Mouse (Mus musculus) adrenal gland, postnatal 10 days (tissue): ENCODE results near the gene Fam209. TPM values are rescaled to one million over a fixed set of nuclear protein-coding genes. Genes with fewer than 3 reads are reported as not detected.

Source experiments
- DNase-seq: peaks from one replicate; pipeline ENCODE4 v3.0.0; 2021; ENCODE audit warnings: mixed read lengths
- total RNA-seq, 2 experiments: library from RNA; stranded (reverse); gene quantifications; 2 replicates each; pipeline ENCODE4 v1.2.3; 2021

Gene Fam209
- total RNA-seq, 2 experiments from 2014 or later = 0.39 to 0.45 TPM

GRCm38 (mm10) chr2:172477350-172477749 lies 5.0 kb downstream of the Fam209 start:
- DNase-seq = no peak

GRCm38 (mm10) chr2:172477860-172478259 lies 5.5 kb downstream of the Fam209 start:
- DNase-seq = peak; percentile 48

DNA sequence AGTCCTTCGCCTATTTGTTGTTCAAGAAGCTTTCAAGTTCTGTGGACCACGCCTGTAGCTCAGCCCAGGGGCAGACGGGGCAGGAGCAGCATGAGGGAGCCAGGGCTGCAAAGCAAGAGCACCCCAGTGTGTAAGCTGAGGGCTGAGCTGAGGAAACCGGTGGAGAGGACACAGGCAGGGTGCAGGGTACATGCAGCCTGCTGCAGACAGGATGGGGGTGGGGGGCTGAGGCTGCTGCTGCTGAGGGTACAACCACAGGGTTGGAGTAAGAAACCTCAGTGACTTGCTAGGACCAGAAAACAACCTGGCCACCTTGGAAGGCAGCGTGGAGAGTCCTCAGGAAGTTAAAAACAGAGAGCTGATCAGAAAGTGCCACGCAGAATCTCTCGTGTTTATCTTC lies 8.0 kb downstream of the Fam209 start:
- DNase-seq = no peak

- DNase-seq = no peak
These were observed 9.5 kb downstream of the Fam209 start for GRCm38 (mm10) chr2:172481654-172482385.

DNA sequence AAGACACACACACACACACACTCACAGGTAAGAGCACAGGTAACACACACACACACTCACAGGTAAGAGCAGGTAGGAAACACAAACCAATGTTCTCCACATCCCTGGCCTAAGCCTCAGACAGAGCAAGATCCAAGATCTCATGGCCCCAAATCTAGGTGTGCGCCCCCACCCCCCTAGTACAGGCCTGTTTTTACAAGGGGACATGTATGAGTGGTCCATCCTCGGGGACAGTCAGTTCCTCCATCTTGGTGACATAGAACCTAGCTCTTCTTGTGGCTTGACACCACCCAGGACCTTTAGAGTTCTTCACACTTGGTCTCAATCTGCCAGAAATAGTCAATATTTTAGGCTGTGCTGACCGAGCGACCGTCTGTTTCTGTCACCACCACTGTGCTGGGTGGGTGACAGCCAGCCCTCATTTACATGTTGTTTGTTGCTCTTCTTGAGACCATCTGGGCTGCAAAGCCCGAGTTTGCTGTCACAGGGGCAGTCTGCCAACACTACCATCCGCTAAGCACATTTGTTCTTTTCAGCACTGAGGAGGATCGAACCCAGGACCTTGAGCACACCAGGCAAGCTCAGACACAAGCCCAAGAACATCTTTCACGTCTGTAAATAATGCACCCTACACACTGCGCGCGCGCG lies 11.6 kb downstream of the Fam209 start:
- no peak for DNase-seq

- no peak for DNase-seq
These were observed 12.5 kb downstream of the Fam209 start for GRCm38 (mm10) chr2:172484696-172485370.

- peak; percentile 27 for DNase-seq
These were observed 24.5 kb downstream of the Fam209 start for GRCm38 (mm10) chr2:172496736-172497345.

GRCm38 (mm10) chr2:172498823-172499222 lies 26.5 kb downstream of the Fam209 start:
- DNase-seq = peak; percentile 21

DNA sequence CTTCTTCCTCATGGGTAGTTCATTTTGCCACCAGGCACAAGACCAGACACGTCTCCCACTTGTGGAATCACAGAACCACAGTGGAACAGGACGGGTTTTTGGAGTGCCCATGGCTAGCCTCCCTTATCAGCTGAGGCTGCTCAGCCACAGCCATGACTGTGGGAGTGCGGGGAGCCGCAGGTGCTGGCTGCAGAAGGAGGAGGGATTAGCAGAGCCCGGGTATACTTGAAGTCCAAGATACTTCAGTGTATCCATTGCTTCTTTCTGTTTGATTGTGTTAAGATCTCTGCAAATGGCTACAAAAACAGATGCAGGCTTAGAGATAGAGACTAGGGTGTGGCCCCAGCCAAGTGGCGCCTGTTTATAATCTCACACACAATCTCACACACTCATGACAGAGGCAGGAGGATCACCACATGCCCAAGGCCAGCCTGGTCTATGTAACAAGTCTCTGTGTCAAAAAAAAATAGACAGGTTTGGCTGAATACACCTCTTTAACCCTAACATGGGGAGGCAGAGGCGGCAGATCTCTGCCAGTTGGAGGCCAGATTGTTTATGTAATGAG lies 28.5 kb downstream of the Fam209 start:
- no peak for DNase-seq

DNA sequence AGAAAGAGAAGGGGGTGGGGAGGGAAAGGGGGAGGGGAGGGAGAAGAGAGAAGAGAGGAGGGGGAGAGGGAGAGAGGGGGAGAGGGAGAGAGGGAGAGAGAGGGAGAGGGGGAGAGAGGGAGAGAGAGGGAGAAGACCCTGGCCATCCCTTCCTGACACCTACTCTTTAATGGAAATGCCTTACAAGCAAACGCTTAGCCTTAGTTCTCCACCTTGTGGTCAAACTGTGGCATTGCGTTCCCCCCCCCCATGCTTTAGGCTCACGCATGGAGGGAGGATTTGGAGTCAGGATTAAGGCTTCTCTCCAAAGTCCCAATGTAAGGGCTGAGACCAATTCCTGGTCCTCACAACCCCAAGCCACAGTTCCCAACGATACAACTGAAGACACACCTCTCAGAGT lies 29.0 kb downstream of the Fam209 start:
- DNase-seq = peak; percentile 65

- no peak for DNase-seq
These were observed 29.8 kb downstream of the Fam209 start for GRCm38 (mm10) chr2:172502168-172502567.

DNA sequence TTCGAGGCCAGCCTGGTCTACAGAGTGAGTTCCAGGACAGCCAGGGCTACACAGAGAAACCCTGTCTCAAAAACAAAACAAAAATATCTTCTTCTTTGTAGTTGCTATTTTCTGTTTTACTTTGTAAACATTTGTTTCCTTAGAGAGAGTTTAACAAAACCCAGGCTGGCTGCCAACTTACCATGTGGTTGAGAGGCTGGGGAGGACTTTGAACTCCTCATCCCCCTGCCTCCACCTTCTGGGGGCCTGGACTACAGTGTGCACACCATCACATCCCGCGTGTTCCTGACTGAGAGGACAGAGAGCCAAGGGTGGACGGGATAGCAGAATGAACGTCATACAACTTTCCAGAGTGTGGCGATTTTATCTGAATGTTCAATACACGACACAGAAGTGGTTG lies 33.8 kb downstream of the Fam209 start:
- no peak for DNase-seq

GRCm38 (mm10) chr2:172510056-172510712 lies 37.9 kb downstream of the Fam209 start:
- no peak for DNase-seq

DNA sequence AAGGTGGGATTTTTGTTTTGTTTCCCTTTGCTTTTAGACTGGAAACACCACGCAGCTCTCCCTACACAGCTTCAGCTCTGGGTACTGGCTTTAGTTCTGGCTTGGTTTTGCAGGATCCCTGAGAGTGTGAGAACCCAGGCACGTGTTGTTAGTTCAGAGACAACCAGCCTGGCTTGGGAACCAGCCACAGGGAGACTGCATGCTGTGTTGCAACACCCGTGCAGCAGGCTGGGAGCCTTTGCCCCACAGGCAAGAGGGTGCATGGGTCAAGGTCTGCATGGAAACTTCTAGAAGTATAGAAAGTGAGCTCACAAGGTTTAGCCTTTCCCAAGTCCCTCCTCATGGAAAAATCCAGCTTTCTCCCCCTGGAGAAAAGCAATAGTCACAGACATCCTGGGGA lies 38.6 kb downstream of the Fam209 start:
- DNase-seq = peak; percentile 33

DNA sequence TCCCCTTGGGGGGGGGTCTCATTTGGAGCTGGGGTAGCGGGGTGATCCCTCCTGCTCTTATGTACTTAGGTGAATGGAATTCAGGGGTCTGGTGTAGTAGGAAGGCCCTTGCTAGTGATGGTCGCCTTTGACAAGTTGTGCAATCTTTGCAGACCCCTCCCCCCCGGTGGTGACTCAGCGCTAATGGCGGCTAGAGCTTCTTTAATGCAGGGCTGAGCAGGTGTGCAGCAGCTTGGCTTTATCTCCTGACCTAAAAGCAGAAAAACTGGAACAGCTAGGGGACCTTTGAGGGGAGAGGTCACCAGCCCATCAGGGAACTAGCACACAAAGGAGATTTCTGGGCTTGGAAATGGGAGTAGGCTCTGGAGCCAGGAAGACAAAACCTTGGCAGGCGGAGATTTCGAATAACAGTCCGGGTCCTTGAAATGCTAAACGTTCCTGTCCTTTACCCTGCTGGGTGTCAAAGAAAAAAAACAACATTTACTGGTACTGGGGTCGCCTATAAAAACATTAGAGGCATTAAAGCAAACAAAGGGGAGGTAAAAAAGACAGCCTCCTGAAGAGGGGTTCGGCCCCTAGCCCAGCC lies 44.2 kb downstream of the Fam209 start:
- no peak for DNase-seq

DNA sequence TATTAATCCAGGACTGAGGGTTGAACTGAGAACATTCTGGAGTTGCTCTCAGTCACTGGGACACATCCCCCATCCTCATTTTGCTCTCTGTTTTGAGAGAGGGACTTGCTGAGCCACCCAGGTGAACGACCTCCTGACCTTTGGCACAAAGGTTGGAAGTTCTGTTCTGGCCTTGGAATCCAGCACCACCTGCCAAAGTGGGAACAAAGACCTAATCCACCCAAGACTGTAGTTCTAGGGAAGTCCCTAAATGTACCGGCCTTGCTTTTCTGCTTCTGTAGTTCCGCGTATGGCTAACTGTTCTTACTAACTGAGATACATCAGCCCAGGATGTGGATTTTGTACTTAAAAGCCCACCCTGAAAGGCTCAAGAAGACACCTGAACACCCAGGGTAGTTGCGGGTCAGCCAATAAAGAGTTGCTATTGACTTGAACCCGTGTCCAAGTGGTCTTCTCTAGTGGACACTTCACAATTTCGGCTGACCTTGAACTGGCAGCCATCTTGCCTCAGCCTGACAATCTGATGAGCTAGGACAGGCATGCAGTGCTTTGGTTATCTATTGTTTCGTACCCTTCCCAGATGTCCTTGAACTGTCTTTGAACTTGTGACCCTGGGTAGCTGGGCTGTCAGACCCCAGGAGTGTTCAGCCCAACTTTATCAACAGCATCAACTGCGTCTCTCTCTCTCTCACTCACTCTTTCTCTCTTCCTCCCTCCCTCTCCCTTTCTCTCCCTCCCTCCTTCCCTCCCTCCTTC lies 48.5 kb downstream of the Fam209 start:
- DNase-seq = no peak

DNA sequence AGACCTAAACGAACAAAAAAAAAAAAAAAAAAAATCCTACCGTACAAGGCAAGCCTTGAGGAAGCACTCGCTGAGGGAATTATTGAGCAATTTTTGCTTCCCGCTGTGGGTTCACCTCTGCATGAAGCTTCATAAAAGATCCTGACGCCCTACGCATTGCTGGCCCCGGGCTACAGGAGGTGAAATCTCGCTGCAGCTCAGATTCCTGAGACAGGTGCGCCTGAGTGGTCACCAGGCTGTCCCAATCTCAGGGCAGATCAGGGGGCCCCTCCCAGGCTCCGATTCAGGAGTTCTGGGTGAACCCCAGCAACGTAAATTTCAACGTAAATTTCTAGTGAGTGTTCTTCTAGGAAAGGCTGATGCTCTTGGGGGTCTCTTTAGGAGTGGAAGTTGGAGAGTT lies 50.2 kb downstream of the Fam209 start:
- no peak for DNase-seq
